23 mouse cellular contexts compared by ENCODE assay signal in genomic region chr2:121132822-121133221, GRCm38 (mm10). TPM values are rescaled to one million over a fixed set of nuclear protein-coding genes. Genes with fewer than 3 reads are reported as not detected.
"Had no signal": no experiment of that assay in that cellular context is flagged by ENCODE, and none has a peak within 500 bp of the region (broad histone marks: within the 10 kb centered on the region; RNA-seq: fewer than 3 reads in every experiment).

No protein-coding gene starts in this region.

- H3K9me3 ChIP-seq: lung, embryonic 15.5 days; midbrain, embryonic 12.5 days; neural tube, embryonic 13.5 days; neural tube, embryonic 15.5 days had no signal

- H3K27me3 ChIP-seq: lung, embryonic 15.5 days; midbrain, embryonic 12.5 days; neural tube, embryonic 15.5 days had no signal

- DNase-seq: lung, adult 2 months; lung, postnatal 10 days; lung, postnatal 4 days; midbrain, embryonic 14.5 days; retina, postnatal 1 day; right cerebral cortex, adult 18-20 months; right cerebral cortex, postnatal 25 days; right cerebral cortex, postnatal 4 days; spleen, adult 18-20 months; thymus, adult 18-20 months; thymus, postnatal 14 days; thymus, postnatal 4 days had no signal

- H3K27ac ChIP-seq: lung, embryonic 15.5 days; midbrain, embryonic 10.5 days; midbrain, embryonic 12.5 days; neural tube, embryonic 13.5 days; neural tube, embryonic 15.5 days had no signal

- H3K9ac ChIP-seq: lung, embryonic 15.5 days; midbrain, embryonic 12.5 days; neural tube, embryonic 13.5 days; neural tube, embryonic 15.5 days had no signal

- ATAC-seq: midbrain, embryonic 16.5 days had no signal

- H3K4me2 ChIP-seq: lung, embryonic 15.5 days; midbrain, embryonic 12.5 days; neural tube, embryonic 13.5 days; neural tube, embryonic 15.5 days had no signal

- H3K36me3 ChIP-seq: neural tube, embryonic 15.5 days had no signal

- H3K4me1 ChIP-seq: lung, embryonic 15.5 days; midbrain, embryonic 10.5 days; midbrain, embryonic 12.5 days had no signal

- H3K4me3 ChIP-seq: lung, embryonic 15.5 days; midbrain, embryonic 10.5 days; midbrain, embryonic 12.5 days; myocyte; neural tube, embryonic 13.5 days; neural tube, embryonic 15.5 days had no signal

RNA-seq across cellular contexts. Expression of gene Tgm7, which starts 23.2 kb away (rescaled TPM):
- polyA plus RNA-seq: liver, embryonic 16.5 days; lung, adult 2 months; midbrain, embryonic 10.5 days; midbrain, embryonic 12.5 days; midbrain, embryonic 14.5 days; midbrain, embryonic 16.5 days; myocyte; neural tube, embryonic 11.5 days; neural tube, embryonic 15.5 days; small intestine, adult 2 months; stomach, embryonic 14.5 days had no signal
